Mouse (Mus musculus) spleen, adult 2 months (tissue): ENCODE results near the gene Dmbt1.

Experiments used
- CTCF ChIP-seq: fragments of 200-500 bp; IDR thresholded peaks from 2 replicates; pipeline ENCODE4 v1.5.1; 2011; ENCODE audit warnings: mild to moderate bottlenecking, inconsistent platforms; ENCODE audit not compliant: insufficient read depth, insufficient read length, insufficient replicate concordance; ENCODE audit errors: extremely low read depth
- POLR2A ChIP-seq: fragments of 200-500 bp; IDR thresholded peaks from 2 replicates; pipeline ENCODE4 v1.6.1; 2011; ENCODE audit warnings: low read depth, low read length, inconsistent platforms

DNA sequence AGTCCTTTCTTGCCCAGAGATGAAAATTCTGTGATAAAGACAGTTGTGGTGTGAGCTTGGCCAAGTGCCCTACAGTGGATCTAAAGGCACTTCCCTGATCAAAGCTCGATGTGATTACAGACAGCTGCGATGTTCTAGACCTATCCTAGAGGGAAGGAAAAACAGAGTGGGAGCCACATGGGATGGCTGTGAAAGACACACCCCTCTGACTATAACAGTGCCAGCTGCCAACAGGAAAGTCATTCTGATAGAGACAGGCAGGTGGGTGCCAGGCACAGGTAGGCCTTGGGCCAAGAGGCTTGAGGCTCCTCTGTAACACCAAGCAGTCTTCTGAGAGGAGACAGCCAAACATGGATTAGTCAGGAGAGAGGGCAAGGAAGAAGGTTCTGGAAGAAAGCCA is 12.7 kb upstream of the Dmbt1 start:
- TF ChIP-seq POLR2A (no peak), CTCF (no peak)
